In genomic region chr4:82619539-82619941, GRCm38 (mm10) we compare ENCODE assay signal across 10 mouse cellular contexts.
A peak's percentile ranks its signal among the peaks of the same experiment; 100 is the strongest.
DNase-seq lines count a peak whose midpoint lies in the region; ATAC-seq and TF ChIP-seq lines count a peak whose summit lies in the region.
"Had no signal": no experiment of that assay in that cellular context is flagged by ENCODE, and none has a peak within 500 bp of the region (broad histone marks: within the 10 kb centered on the region; RNA-seq: fewer than 3 reads in every experiment).

No protein-coding gene starts in this region.

- H3K4me3 ChIP-seq in ES-E14 (ENCODE audit: insufficient read depth in 1 of 2, low read depth in 1 of 2, low read length in 2 of 2, poor library complexity in 1 of 2, severe bottlenecking in 1 of 2) = 0 out of 4 replicates have a peak overlapping the region, but pooled peaks of 1 of the 2 experiments have one; percentile 18
- no peak overlapping the region for H3K4me3 ChIP-seq in kidney, postnatal 0 days (replicated peaks; ENCODE audit: low read depth, low read length)
- H3K4me3 ChIP-seq in liver, adult 2 months (ENCODE audit: insufficient read depth, low read depth, low read length) = no peak overlapping the region
- H3K4me3 ChIP-seq in stomach, embryonic 16.5 days (replicated peaks; ENCODE audit: low read length) = no peak overlapping the region
- H3K4me3 ChIP-seq: erythroblast, embryonic 14.5 days; neural tube, embryonic 12.5 days had no signal

- in situ Hi-C loops in ES-E14 (cut with MboI; ENCODE audit: low sequenced_read_pairs in 2 of 2, unreplicated experiment in 2 of 2) = no loop called here

- H3K27ac ChIP-seq in ES-E14 (ENCODE audit: insufficient read depth, low read depth, low read length, poor library complexity, severe bottlenecking) = no peak overlapping the region
- H3K27ac ChIP-seq in kidney, postnatal 0 days = no peak overlapping the region
- H3K27ac ChIP-seq in liver, adult 2 months (replicated peaks; ENCODE audit: insufficient read depth, low read depth, low read length) = no peak overlapping the region
- no peak overlapping the region for H3K27ac ChIP-seq in stomach, embryonic 16.5 days (ENCODE audit: low read length)
- H3K27ac ChIP-seq: neural tube, embryonic 12.5 days had no signal

- H3K4me1 ChIP-seq in ES-E14 (ENCODE audit: control insufficient read depth in 2 of 2, insufficient read depth in 2 of 2, low read length in 2 of 2, poor library complexity in 1 of 2) = no peaks in the 10 kb centered on the region
- no peaks in the 10 kb centered on the region for H3K4me1 ChIP-seq in kidney, postnatal 0 days (replicated peaks; ENCODE audit: insufficient read depth, low read length)
- H3K4me1 ChIP-seq in liver, adult 2 months (ENCODE audit: control insufficient read depth, insufficient read depth, low read length) = peaks cover 5% of the 10 kb centered on the region
- H3K4me1 ChIP-seq in stomach, embryonic 16.5 days (ENCODE audit: control insufficient read depth, insufficient read depth, low read length) = peaks cover 13% of the 10 kb centered on the region

- H3K36me3 ChIP-seq in ES-E14 (ENCODE audit: control insufficient read depth, insufficient read depth, low read length, poor library complexity, severe bottlenecking) = no peaks in the 10 kb centered on the region
- no peaks in the 10 kb centered on the region for H3K36me3 ChIP-seq in kidney, postnatal 0 days (ENCODE audit: insufficient read depth, low read length)
- no peaks in the 10 kb centered on the region for H3K36me3 ChIP-seq in liver, adult 2 months (ENCODE audit: control insufficient read depth, insufficient read depth, low read length)
- no peaks in the 10 kb centered on the region for H3K36me3 ChIP-seq in stomach, embryonic 16.5 days (ENCODE audit: control insufficient read depth, insufficient read depth, low read length)
- H3K36me3 ChIP-seq: neural tube, embryonic 12.5 days had no signal

- H3K4me2 ChIP-seq in kidney, postnatal 0 days (ENCODE audit: low read length) = no peak overlapping the region
- peak overlapping the region; percentile 13; the same call in 1 of the 2 replicates for H3K4me2 ChIP-seq in stomach, embryonic 16.5 days (ENCODE audit: low read depth, low read length)
- H3K4me2 ChIP-seq: neural tube, embryonic 12.5 days had no signal

- TF ChIP-seq POLR2A in liver, adult 2 months (IDR thresholded peaks at IDR 0.05; ENCODE audit: extremely low read depth, insufficient read depth, low read length) = no peak

- DNase-seq in 416B (ENCODE audit: low read depth) = peak; percentile 71
- DNase-seq in ES-E14 (ENCODE audit: low read depth, low spot score) = peak; percentile 35
- peak; percentile 82 for DNase-seq in kidney, postnatal 0 days (ENCODE audit: low spot score)
- peak; percentile 8 for DNase-seq in liver, adult 2 months (ENCODE audit: extremely low read depth, low read depth, low spot score)
- no peak for DNase-seq in urinary bladder, adult 18-20 months (ENCODE audit: low spot score in 2 of 2)
- no peak for DNase-seq in spleen, postnatal 14 days (ENCODE audit: low spot score in 2 of 2)

- H3K79me2 ChIP-seq in liver, adult 2 months (ENCODE audit: control insufficient read depth, insufficient read depth, low read length) = no peaks in the 10 kb centered on the region

- WGBS in kidney, postnatal 0 days = 36% methylated on average over 12 of the region's 12 CpGs
- WGBS in liver, adult 2 months = 70% methylated on average over 12 of the region's 12 CpGs
- WGBS in stomach, embryonic 16.5 days = 36% methylated on average over 12 of the region's 12 CpGs

- H3K27me3 ChIP-seq in kidney, postnatal 0 days (ENCODE audit: insufficient read depth, low read length) = no peaks in the 10 kb centered on the region
- no peaks in the 10 kb centered on the region for H3K27me3 ChIP-seq in liver, adult 2 months (ENCODE audit: control insufficient read depth, insufficient read depth, low read length)
- no peaks in the 10 kb centered on the region for H3K27me3 ChIP-seq in stomach, embryonic 16.5 days (ENCODE audit: control insufficient read depth, insufficient read depth, low read length)
- H3K27me3 ChIP-seq: neural tube, embryonic 12.5 days had no signal

- H3K9ac ChIP-seq in ES-E14 (ENCODE audit: insufficient read depth, low read depth, low read length, poor library complexity, severe bottlenecking) = no peak overlapping the region
- H3K9ac ChIP-seq in kidney, postnatal 0 days (ENCODE audit: low read depth, low read length) = no peak overlapping the region
- H3K9ac ChIP-seq in liver, adult 2 months (ENCODE audit: low read depth, low read length) = no peak overlapping the region
- no peak overlapping the region for H3K9ac ChIP-seq in stomach, embryonic 16.5 days (ENCODE audit: low read length)
- H3K9ac ChIP-seq: neural tube, embryonic 12.5 days had no signal

- ATAC-seq in common myeloid progenitor, adult 5-6 weeks (replicated peaks; ENCODE audit: low read depth, poor library complexity, severe bottlenecking) = peak; percentile 64
- ATAC-seq in kidney, postnatal 0 days (replicated peaks; ENCODE audit: low FRiP score, low read depth) = no peak
- ATAC-seq in stomach, embryonic 16.5 days (ENCODE audit: insufficient read depth, low FRiP score) = peak; percentile 65; the same call in 1 of the 2 replicates

- TF ChIP-seq CTCF in kidney, postnatal 0 days (IDR thresholded peaks at IDR 0.05; ENCODE audit: low read depth) = peak; percentile 65
- no peak for TF ChIP-seq CTCF in liver, adult 2 months (IDR thresholded peaks at IDR 0.05; ENCODE audit: low read depth, low read length)

- no peaks in the 10 kb centered on the region for H3K9me3 ChIP-seq in ES-E14 (ENCODE audit: control insufficient read depth, insufficient read depth, low read depth, low read length)
- no peaks in the 10 kb centered on the region for H3K9me3 ChIP-seq in kidney, postnatal 0 days (replicated peaks; ENCODE audit: low read length)
- H3K9me3 ChIP-seq in stomach, embryonic 16.5 days (replicated peaks; ENCODE audit: control insufficient read depth, low read length) = no peaks in the 10 kb centered on the region
- H3K9me3 ChIP-seq: neural tube, embryonic 12.5 days had no signal

TF ChIP-seq in ES-E14, 5 proteins besides CTCF, POLR2A, EP300 and RAD21:
- no peak for TF ChIP-seq MAFK (IDR thresholded peaks at IDR 0.05; ENCODE audit: insufficient read depth, low read depth, low read length)
- no peak for TF ChIP-seq HCFC1 (IDR thresholded peaks at IDR 0.05; ENCODE audit: borderline replicate concordance, insufficient read depth, low read length)
- TF ChIP-seq ZC3H11A (IDR thresholded peaks at IDR 0.05; ENCODE audit: borderline replicate concordance, low read depth, low read length) = no peak
- no peak for TF ChIP-seq CHD2 (IDR thresholded peaks at IDR 0.05; ENCODE audit: low read depth, low read length)
- no peak for TF ChIP-seq ZNF384 (IDR thresholded peaks at IDR 0.05; ENCODE audit: low read depth, low read length)

Comparison
In these comparisons a context has a peak if more than half of its experiments do, and no peak if none do; other contexts are left out.
1. DNase-seq: peak in 416B (single experiment), ES-E14 (single experiment), kidney, postnatal 0 days (single experiment) and liver, adult 2 months (single experiment); none in urinary bladder, adult 18-20 months (0 of 2) and spleen, postnatal 14 days (0 of 2).